Mouse (Mus musculus) inflammation-experienced regulatory T-cells, adult 16 weeks (primary cell): ENCODE data around the gene Clec11a. TPM values are rescaled to one million over a fixed set of nuclear protein-coding genes. Genes with fewer than 3 reads are reported as not detected.

Experiments used
- polyA plus RNA-seq: library from polyadenylated mRNA; unstranded; fragments of 100-300 nt; shearing (Covaris generic); gene quantifications from one replicate; pipeline ENCODE4 v1.2.1, GENCODE M21; 2017

Clec11a gene
- 0.45 TPM for polyA plus RNA-seq

GRCm38 (mm10) chr7:44306516-44307240, at the start of gene Clec11a:
Clec11a (minus strand) TSS chr7:44306902.

GRCm38 (mm10) chr7:44309475-44310284, 3.0 kb upstream of the Clec11a start, which contains the start of gene Shank1:
Shank1 (plus strand) TSS chr7:44310253.

GRCm38 (mm10) chr7:44261147-44261546, 45.6 kb downstream of the Clec11a start, which contains the start of gene Gm15517:
Gm15517 (plus strand) TSS chr7:44261447.

GRCm38 (mm10) chr7:44257278-44257677, 49.4 kb downstream of the Clec11a start, which contains the start of gene Acp4:
Acp4 (minus strand) TSS chr7:44257378.

Other genes starting within 250 kb of the Clec11a start
- not detected for gene Klk1b21, start 204.6 kb downstream of the Clec11a start, polyA plus RNA-seq
- not detected for gene Klk1b22, start 194.2 kb downstream of the Clec11a start, polyA plus RNA-seq
- gene Klk1b16, start 170.1 kb downstream of the Clec11a start, polyA plus RNA-seq: not detected
- not detected for gene Klk1b24, start 118.7 kb downstream of the Clec11a start, polyA plus RNA-seq
- gene Klk1b3, start 108.7 kb downstream of the Clec11a start, polyA plus RNA-seq: not detected
- gene Klk1b4, start 99.5 kb downstream of the Clec11a start, polyA plus RNA-seq: not detected
- not detected for gene Klk1b5, start 91.0 kb downstream of the Clec11a start, polyA plus RNA-seq
- gene Klk1, start 81.5 kb downstream of the Clec11a start, polyA plus RNA-seq: not detected
- gene Gm36864, start 70.7 kb downstream of the Clec11a start, polyA plus RNA-seq: not detected
- gene 1700028J19Rik, start 60.2 kb downstream of the Clec11a start, polyA plus RNA-seq: 1.4 TPM
- gene 2410002F23Rik, start 60.2 kb downstream of the Clec11a start, polyA plus RNA-seq: 201 TPM
- 0.27 TPM for gene Acp4, start 49.5 kb downstream of the Clec11a start, polyA plus RNA-seq
- gene Gm15517, start 45.5 kb downstream of the Clec11a start, polyA plus RNA-seq: not detected
- 0.26 TPM for gene Shank1, start 3.4 kb upstream of the Clec11a start, polyA plus RNA-seq
- gene Syt3, start 77.2 kb upstream of the Clec11a start, polyA plus RNA-seq: 0.43 TPM
- gene 1700008O03Rik, start 78.9 kb upstream of the Clec11a start, polyA plus RNA-seq: 1.3 TPM
- not detected for gene Lrrc4b, start 122.1 kb upstream of the Clec11a start, polyA plus RNA-seq
- gene Aspdh, start 158.5 kb upstream of the Clec11a start, polyA plus RNA-seq: not detected
- gene Josd2, start 161.1 kb upstream of the Clec11a start, polyA plus RNA-seq: 137 TPM
- gene Emc10, start 189.6 kb upstream of the Clec11a start, polyA plus RNA-seq: 187 TPM
- 1.1 TPM for gene Fam71e1, start 189.7 kb upstream of the Clec11a start, polyA plus RNA-seq
- 0.11 TPM for gene Mybpc2, start 217.8 kb upstream of the Clec11a start, polyA plus RNA-seq
- gene Spib, start 225.2 kb upstream of the Clec11a start, polyA plus RNA-seq: 3.6 TPM
- gene Pold1, start 241.9 kb upstream of the Clec11a start, polyA plus RNA-seq: 81.1 TPM
- gene Nr1h2, start 247.0 kb upstream of the Clec11a start, polyA plus RNA-seq: 160 TPM